Mouse (Mus musculus) T-helper 1 cell (primary cell): Measurements from ENCODE around the gene Sox9.

Experiments used
- in situ Hi-C: fragments of 300-600 bp; cut with MboI, MseI; formaldehyde crosslinking; loops from one replicate; pipeline ENCODE4 v1.15.1; 2025; ENCODE audit warnings: high pct_unique_total_duplicates

Gene Sox9

DNA sequence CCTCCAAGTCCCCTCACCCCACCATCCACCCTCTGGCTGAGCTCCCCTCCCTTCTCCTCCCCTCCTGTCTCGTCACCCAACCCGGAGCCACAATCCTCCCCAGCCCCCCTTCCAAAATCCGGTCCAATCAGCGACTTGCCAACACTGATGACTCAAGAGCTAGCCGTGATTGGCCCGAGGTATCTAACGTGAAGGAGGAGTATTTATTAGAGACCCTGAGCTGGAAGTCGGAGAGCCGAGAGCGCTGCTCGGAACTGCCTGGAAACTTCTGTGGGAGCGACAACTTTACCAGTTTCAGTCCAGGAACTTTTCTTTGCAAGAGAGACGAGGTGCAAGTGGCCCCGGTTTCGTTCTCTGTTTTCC is at the start of gene Sox9:
Gene Sox9, plus strand, starts transcription at position 231 of the 363 bp plus-strand sequence.
- in situ Hi-C loops = loop anchor here (25.0 kb wide), 1 partner anchor 380 kb away; no protein-coding TSS in a partner anchor

DNA sequence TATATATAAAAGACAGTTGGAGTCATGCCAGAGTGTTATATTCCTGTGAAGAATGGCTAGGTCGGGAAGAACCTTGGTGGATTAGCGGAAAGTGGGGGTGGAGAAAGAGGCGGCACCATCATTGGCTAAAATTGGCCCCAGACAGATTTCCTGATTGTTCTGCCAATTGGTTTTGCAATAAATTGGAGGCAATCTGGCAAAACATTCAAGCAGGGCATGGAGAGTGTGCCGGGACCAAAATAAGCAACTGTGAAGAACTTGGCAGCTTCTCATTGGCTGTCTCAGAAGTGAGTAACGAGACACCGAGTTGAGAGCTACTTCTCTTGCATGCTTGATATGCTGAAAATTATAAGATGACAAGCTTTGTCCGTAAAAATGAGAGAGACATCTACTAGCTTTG is 49.6 kb upstream of the Sox9 start:
- in situ Hi-C loops = no loop called here

GRCm38 (mm10) chr11:112737071-112737470 is 45.0 kb upstream of the Sox9 start:
- in situ Hi-C loops = no loop called here

- in situ Hi-C loops = loop anchor here (5.0 kb wide), 1 partner anchor 42 kb away; no protein-coding TSS in a partner anchor
Observed at GRCm38 (mm10) chr11:112739681-112740080, 42.3 kb upstream of the Sox9 start.

DNA sequence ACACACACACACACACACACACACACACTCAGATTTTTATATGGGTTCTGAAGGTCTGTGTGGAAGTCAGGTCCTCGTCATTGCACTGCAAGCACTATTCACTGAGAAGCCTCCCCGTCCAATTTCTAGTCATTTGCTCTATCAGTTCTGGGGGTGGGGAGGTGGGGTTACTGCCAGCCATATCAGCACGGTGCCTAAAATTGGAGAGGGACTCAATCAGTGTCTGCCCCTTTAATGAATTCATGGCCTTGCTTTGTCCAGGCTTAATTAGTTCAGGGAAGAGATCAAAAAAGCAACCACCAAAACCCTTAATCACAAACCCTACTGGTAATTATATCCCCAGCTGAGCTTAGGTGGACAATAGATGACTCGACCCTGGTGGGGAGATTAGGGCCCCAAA is 25.5 kb upstream of the Sox9 start:
- in situ Hi-C loops = no loop called here

- in situ Hi-C loops = no loop called here
Observed at GRCm38 (mm10) chr11:112758056-112758455, 24.0 kb upstream of the Sox9 start.

- in situ Hi-C loops = no loop called here
Observed at GRCm38 (mm10) chr11:112766956-112767355, 15.1 kb upstream of the Sox9 start.

DNA sequence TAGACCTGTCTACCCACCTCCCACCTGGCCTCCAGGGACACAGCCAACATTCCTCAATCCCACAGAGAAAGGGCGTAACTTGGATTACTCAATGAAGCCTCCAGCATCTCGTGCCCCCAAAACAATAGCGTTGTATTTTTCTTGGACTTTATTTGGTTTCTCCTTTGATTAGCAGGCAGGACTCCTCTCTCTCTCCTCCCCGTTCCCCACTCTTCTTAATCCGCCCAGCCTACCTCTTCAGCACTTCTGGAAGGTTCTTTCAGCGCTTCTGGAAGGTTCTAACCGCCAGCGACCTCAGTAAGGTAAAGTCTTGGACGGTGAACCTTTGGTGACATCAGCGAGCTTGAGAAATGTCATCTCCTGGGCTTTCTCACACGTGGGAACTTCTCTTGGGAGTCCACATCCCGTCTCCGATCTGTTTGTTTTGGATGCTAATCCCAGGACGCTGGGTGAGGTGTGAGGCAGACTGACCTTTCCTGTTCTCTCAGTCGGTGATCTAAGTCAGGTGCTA is 14.4 kb upstream of the Sox9 start:
- in situ Hi-C loops = no loop called here

DNA sequence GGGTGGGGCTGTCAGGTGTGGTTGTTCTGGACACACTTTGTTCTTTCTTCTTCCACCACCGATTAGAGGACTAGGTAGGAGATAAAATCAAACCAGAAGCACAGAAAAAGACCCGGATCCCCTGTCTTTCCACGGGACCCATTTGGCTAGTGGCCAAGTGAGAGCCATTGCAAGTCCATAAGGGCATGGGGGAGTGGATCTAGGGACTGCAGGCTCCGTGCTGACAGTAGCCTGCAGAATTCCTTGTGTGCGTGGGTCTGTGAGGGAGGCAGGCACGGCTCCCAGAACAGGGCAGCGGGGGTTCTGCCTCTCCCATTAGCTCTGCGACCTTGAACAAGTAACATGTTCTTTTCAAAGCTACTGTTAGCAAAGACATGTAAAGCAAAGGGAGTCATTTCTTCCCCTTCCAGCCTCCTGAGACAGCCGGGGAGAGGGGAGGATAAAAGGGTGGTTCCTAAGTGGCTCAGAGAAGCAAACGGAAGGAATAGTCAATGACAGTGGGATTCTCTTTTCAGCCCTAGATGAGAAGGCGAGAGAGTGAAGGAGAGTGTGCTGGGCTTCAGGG is 9.2 kb upstream of the Sox9 start:
- in situ Hi-C loops = no loop called here

- in situ Hi-C loops = loop anchor here (25.0 kb wide), 1 partner anchor 383 kb away; no protein-coding TSS in a partner anchor
Observed at GRCm38 (mm10) chr11:112779762-112780161, 2.3 kb upstream of the Sox9 start.

DNA sequence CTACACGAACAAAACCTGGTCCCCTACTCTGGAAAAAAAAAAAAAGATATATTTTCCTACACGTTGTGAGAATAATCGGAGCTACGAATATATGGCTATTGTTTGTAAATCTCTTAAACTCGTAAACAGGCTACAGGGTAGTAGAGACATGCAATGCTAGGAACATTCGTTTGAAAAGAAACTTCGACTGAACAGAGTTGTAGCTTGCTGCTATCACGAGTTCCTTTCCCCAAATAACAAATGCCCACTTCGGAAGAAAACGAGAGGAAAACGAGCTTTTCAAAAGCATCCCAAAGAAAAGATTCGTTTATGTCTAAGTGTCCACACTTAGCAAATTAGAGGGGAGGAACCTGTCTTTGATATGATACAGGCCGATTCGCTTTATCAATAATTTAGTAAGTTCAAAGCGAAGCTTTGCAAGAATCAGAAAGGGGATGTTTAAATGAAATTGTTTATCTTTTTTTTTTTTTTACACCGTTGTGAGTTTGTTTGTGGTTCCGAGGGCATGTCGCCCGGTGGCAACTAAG is 1.6 kb upstream of the Sox9 start:
- in situ Hi-C loops = loop anchor here (25.0 kb wide), 1 partner anchor 382 kb away; no protein-coding TSS in a partner anchor

DNA sequence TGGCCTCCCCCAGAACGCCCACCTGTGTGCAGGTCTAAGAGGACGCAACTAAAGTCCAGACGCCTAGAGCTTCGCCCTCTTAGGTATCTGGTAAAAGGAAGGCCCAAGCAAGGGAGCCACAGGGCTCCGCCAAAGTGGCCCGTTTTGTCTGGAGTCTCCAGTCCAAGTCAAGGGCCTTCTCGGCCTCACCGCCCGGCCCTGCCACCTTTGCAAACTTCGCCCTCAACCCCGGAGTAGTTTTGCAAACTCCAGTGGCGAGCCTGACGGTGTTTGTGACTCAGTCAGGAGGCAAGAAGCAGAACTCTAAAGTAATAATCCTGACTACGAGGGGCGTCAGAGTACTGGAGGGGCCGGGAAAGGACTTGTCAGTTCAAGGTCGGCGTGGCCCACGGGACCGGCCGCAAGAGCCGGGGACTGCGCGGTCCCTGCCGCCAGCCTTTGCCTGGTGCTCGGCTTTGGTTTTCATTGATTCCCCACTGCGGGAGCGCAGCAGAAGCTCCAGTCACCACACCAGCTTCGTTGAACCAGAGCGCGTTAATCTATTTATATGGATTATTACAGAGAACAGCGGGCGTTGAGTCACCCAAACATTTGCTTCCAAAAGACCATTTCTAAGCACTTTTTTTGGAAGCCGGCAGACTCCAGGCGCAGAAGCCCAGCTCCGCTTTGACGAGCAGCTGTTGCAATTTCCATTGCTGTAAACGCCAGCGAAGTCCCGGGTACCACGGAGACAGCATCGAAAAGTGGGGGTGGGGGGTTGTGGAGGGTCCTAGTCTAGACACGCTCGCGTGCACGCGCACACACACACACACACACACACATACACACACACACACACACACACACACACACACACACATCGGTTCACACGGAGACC is 751 bp upstream of the Sox9 start:
- in situ Hi-C loops = loop anchor here (25.0 kb wide), 1 partner anchor 381 kb away; no protein-coding TSS in a partner anchor

- in situ Hi-C loops = loop anchor here (25.0 kb wide), 1 partner anchor 380 kb away; no protein-coding TSS in a partner anchor
Observed at GRCm38 (mm10) chr11:112782357-112783121, 515 bp downstream of the Sox9 start.

- in situ Hi-C loops = loop anchor here (25.0 kb wide), 1 partner anchor 379 kb away; no protein-coding TSS in a partner anchor
Observed at GRCm38 (mm10) chr11:112783401-112784346, 1.6 kb downstream of the Sox9 start.

GRCm38 (mm10) chr11:112784347-112784902 is 2.4 kb downstream of the Sox9 start:
- in situ Hi-C loops = loop anchor here (25.0 kb wide), 1 partner anchor 378 kb away; no protein-coding TSS in a partner anchor

DNA sequence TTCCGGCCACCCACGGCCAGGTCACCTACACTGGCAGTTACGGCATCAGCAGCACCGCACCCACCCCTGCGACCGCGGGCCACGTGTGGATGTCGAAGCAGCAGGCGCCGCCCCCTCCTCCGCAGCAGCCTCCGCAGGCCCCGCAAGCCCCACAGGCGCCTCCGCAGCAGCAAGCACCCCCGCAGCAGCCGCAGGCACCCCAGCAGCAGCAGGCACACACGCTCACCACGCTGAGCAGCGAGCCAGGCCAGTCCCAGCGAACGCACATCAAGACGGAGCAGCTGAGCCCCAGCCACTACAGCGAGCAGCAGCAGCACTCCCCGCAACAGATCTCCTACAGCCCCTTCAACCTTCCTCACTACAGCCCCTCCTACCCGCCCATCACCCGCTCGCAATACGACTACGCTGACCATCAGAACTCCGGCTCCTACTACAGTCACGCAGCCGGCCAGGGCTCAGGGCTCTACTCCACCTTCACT is 2.9 kb downstream of the Sox9 start:
- in situ Hi-C loops = loop anchor here (25.0 kb wide), 1 partner anchor 377 kb away; no protein-coding TSS in a partner anchor

DNA sequence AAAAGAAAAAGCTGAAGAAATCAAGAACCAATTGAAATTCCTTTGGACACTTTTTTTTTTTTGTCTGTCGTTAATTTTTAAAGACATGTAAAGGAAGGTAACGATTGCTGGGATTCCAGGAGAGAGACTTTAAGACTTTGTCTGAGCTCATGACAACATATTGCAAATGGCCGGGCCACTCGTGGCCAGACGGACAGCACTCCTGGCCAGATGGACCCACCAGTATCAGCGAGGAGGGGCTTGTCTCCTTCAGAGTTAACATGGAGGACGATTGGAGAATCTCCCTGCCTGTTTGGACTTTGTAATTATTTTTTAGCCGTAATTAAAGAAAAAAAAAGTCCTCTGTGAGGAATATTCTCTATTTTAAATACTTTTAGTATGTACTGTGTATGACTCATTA is 3.6 kb downstream of the Sox9 start:
- in situ Hi-C loops = loop anchor here (25.0 kb wide), 1 partner anchor 377 kb away; no protein-coding TSS in a partner anchor

DNA sequence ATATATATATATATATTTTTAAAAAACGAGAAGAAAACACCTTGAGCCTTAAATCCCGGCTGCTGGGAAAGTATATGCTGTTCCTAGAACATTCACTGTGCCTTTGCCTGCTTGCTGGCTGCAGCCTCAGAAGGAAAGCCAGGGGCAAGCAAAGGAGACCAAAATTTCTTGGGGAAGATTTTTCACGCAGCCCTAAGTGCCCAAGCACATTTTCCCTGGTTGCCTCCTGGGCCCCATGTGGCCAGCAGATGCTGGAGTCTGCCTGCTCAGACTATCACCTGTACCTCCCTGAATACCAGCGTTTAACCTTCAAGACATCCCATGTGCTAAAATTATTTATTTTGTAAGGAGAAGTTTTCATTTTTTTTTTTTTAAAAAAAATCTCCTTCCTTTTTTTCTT is 4.4 kb downstream of the Sox9 start:
- in situ Hi-C loops = loop anchor here (25.0 kb wide), 1 partner anchor 376 kb away; no protein-coding TSS in a partner anchor

- in situ Hi-C loops = loop anchor here (25.0 kb wide), 1 partner anchor 374 kb away; no protein-coding TSS in a partner anchor
Observed at GRCm38 (mm10) chr11:112788296-112788695, 6.3 kb downstream of the Sox9 start.
